23 mouse cellular contexts compared by ENCODE assay signal in the genomic region with DNA sequence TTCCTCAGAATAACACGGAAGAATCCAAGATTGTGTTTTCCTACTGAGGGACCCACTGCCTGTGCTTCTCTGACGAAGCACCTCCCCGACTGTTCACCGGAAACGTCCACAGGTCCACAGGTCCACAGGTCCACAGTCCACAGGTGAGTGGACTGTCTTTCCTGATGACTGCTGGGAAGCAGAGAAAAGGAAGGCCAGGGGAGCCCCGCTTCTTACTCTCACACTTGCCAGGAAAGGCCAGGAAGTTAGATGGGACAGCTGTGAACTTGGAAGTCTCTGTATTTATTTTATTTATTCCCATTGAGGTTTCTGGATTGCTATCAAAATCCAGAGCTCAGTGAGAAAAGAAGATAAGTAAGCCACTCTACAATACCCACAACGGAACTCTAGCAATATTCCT. TPM values are rescaled to one million over a fixed set of nuclear protein-coding genes. Genes with fewer than 3 reads are reported as not detected.
A peak's percentile ranks its signal among the peaks of the same experiment; 100 is the strongest.
DNase-seq lines count a peak whose midpoint lies in the region; ATAC-seq and TF ChIP-seq lines count a peak whose summit lies in the region.
"Had no signal": no experiment of that assay in that cellular context is flagged by ENCODE, and none has a peak within 500 bp of the region (broad histone marks: within the 10 kb centered on the region; RNA-seq: fewer than 3 reads in every experiment).

No protein-coding gene starts in this region.

- H3K27ac ChIP-seq in kidney, postnatal 0 days: no peak overlapping the region
- H3K27ac ChIP-seq: embryonic facial prominence, embryonic 13.5 days; embryonic facial prominence, embryonic 15.5 days; forebrain, embryonic 10.5 days; forebrain, embryonic 12.5 days had no signal

- no peaks in the 10 kb centered on the region for H3K27me3 ChIP-seq in kidney, postnatal 0 days (ENCODE audit: insufficient read depth, low read length)
- H3K27me3 ChIP-seq: embryonic facial prominence, embryonic 13.5 days; embryonic facial prominence, embryonic 15.5 days had no signal

- H3K9ac ChIP-seq in kidney, postnatal 0 days (ENCODE audit: low read depth, low read length): no peak overlapping the region
- H3K9ac ChIP-seq: embryonic facial prominence, embryonic 13.5 days; embryonic facial prominence, embryonic 15.5 days; forebrain, embryonic 12.5 days had no signal

- no peak overlapping the region for H3K4me3 ChIP-seq in kidney, postnatal 0 days (replicated peaks; ENCODE audit: low read depth, low read length)
- H3K4me3 ChIP-seq: embryonic facial prominence, embryonic 13.5 days; embryonic facial prominence, embryonic 15.5 days; erythroblast, embryonic 14.5 days; forebrain, embryonic 10.5 days; forebrain, embryonic 12.5 days had no signal

- no peaks in the 10 kb centered on the region for H3K36me3 ChIP-seq in kidney, postnatal 0 days (ENCODE audit: insufficient read depth, low read length)
- H3K36me3 ChIP-seq: embryonic facial prominence, embryonic 13.5 days; embryonic facial prominence, embryonic 15.5 days; forebrain, embryonic 10.5 days; forebrain, embryonic 12.5 days had no signal

- no peak overlapping the region for H3K4me2 ChIP-seq in kidney, postnatal 0 days (ENCODE audit: low read length)
- H3K4me2 ChIP-seq: embryonic facial prominence, embryonic 13.5 days; embryonic facial prominence, embryonic 15.5 days; forebrain, embryonic 12.5 days had no signal

- H3K4me1 ChIP-seq in kidney, postnatal 0 days (replicated peaks; ENCODE audit: insufficient read depth, low read length): no peaks in the 10 kb centered on the region
- H3K4me1 ChIP-seq: embryonic facial prominence, embryonic 13.5 days; embryonic facial prominence, embryonic 15.5 days; forebrain, embryonic 10.5 days; forebrain, embryonic 12.5 days had no signal

- no peak for TF ChIP-seq CTCF in kidney, postnatal 0 days (IDR thresholded peaks at IDR 0.05; ENCODE audit: low read depth)

- ATAC-seq in kidney, postnatal 0 days (replicated peaks; ENCODE audit: low FRiP score, low read depth): no peak
- ATAC-seq: forebrain, embryonic 14.5 days; forebrain, embryonic 16.5 days had no signal

- no peaks in the 10 kb centered on the region for H3K9me3 ChIP-seq in kidney, postnatal 0 days (replicated peaks; ENCODE audit: low read length)
- H3K9me3 ChIP-seq: embryonic facial prominence, embryonic 13.5 days; embryonic facial prominence, embryonic 15.5 days; forebrain, embryonic 10.5 days; forebrain, embryonic 12.5 days had no signal

- WGBS in kidney, postnatal 0 days: 68% methylated on average over 7 of the region's 7 CpGs

- DNase-seq in kidney, postnatal 0 days (ENCODE audit: low spot score): peak; percentile 40
- no peak for DNase-seq in kidney, postnatal 36 days
- peak; percentile 18 to 22 for DNase-seq in kidney, postnatal 4 days
- no peak for DNase-seq in kidney, adult 9 months
- DNase-seq: adrenal gland, adult 2 months; adrenal gland, postnatal 10 days; adrenal gland, postnatal 25 days; cerebellum, adult 11 months; cerebellum, adult 18-20 months; cerebellum, adult 8-10 months; cerebellum, adult 9-11 months; cerebellum, postnatal 14 days; cerebellum, postnatal 36 days had no signal

RNA-seq across cellular contexts. Expression of a gene that starts 3.8 kb away (rescaled TPM):
- polyA plus RNA-seq in kidney, postnatal 0 days (2015; fragmentation: Nextera tagmentation; extraction: Ambion mirVana): 7.9 and 9.1 TPM in 2 replicates
- polyA plus RNA-seq: embryonic facial prominence, embryonic 11.5 days; erythroblast, embryonic 14.5 days; forebrain, embryonic 10.5 days; forebrain, embryonic 12.5 days; forebrain, embryonic 14.5 days; forebrain, embryonic 16.5 days had no signal

RNA-seq across cellular contexts. Expression of a gene that starts 8.3 kb away (rescaled TPM):
- 1.3 and 2.9 TPM in 2 replicates for polyA plus RNA-seq in kidney, postnatal 0 days (2015; fragmentation: Nextera tagmentation; extraction: Ambion mirVana)
- polyA plus RNA-seq: embryonic facial prominence, embryonic 11.5 days; erythroblast, embryonic 14.5 days had no signal

RNA-seq across cellular contexts. Expression of a gene that starts 15.5 kb away (rescaled TPM):
- not detected in 2 replicates for polyA plus RNA-seq in kidney, postnatal 0 days (2015; fragmentation: Nextera tagmentation; extraction: Ambion mirVana)
- polyA plus RNA-seq: adrenal gland, adult 2 months; brain, embryonic 14.5 days; C2C12; embryonic facial prominence, embryonic 11.5 days; embryonic facial prominence, embryonic 13.5 days; embryonic facial prominence, embryonic 15.5 days; erythroblast, embryonic 14.5 days; forebrain, embryonic 10.5 days; forebrain, embryonic 12.5 days; forebrain, embryonic 14.5 days; forebrain, embryonic 16.5 days had no signal

RNA-seq across cellular contexts. Expression of a gene that starts 18.5 kb away (rescaled TPM):
- polyA plus RNA-seq in kidney, postnatal 0 days (2015; fragmentation: Nextera tagmentation; extraction: Ambion mirVana): 2.1 and 2.4 TPM in 2 replicates
- polyA plus RNA-seq: erythroblast, embryonic 14.5 days had no signal

RNA-seq across cellular contexts. Expression of a gene that starts 47.8 kb away (rescaled TPM):
- 5.7 and 6.4 TPM in 2 replicates for polyA plus RNA-seq in kidney, postnatal 0 days (2015; fragmentation: Nextera tagmentation; extraction: Ambion mirVana)
- polyA plus RNA-seq: C2C12; erythroblast, embryonic 14.5 days; forebrain, embryonic 16.5 days had no signal

Comparison
In these comparisons a context has a peak if more than half of its experiments do, and no peak if none do; other contexts are left out.
1. DNase-seq: peak in kidney, postnatal 0 days (single experiment) and kidney, postnatal 4 days (2 of 2); none in kidney, postnatal 36 days (0 of 2) and kidney, adult 9 months (single experiment).